Mouse (Mus musculus): ENCODE results near the gene Eif5. TPM values are rescaled to one million over a fixed set of nuclear protein-coding genes. Genes with fewer than 3 reads are reported as not detected.

Eif5 gene
- total and polyA plus RNA-seq, 3 experiments: 201 to 330 (median 276) TPM

- Histone ChIP-seq H3K4me1 (ENCODE audit: control insufficient read depth in 1 of 2, insufficient read depth in 2 of 2, low read length in 2 of 2) (peaks cover 2 to 4% of the 10 kb centered on the region in 2 experiments; a peak in 2 of 4 replicates), H3K27me3 (ENCODE audit: control insufficient read depth in 1 of 2, insufficient read depth in 2 of 2, low read length in 2 of 2) (no peaks in the 10 kb centered on the region)
- DNase-seq (ENCODE audit: low read depth, low spot score): no peak
Observed at GRCm38 (mm10) chr12:111583058-111583457, 45.2 kb downstream of the Eif5 start.

DNA sequence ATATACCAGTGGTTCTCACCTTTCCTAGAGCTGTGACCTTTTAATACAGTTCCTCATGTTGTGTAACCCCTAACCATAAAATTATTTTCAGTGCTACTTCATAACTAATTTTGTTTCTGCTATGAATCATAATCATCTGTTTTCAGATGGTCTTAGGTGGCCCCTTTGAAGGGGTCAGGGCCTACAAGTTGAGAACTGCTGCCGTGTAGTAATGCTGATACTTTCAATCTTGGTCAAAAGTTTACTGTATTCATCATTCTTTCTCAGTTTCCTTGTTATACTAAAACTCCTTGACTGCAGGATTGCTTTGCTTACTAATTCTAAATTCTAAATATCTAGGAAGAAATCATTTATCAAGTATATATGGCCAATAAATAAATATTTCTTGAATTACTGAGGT, 46.6 kb downstream of the Eif5 start:
- Histone ChIP-seq H3K27ac (ENCODE audit: control insufficient read depth, low read depth, low read length) (no peak overlapping the region), H3K79me2 (ENCODE audit: control insufficient read depth, insufficient read depth, low read length, poor library complexity) (peaks cover 69% of the 10 kb centered on the region), H3K4me3 (ENCODE audit: control insufficient read depth in 1 of 2, insufficient read depth in 1 of 2, low read depth in 2 of 2, low read length in 2 of 2) (no peak overlapping the region), H3K27me3 (ENCODE audit: control insufficient read depth in 1 of 2, insufficient read depth in 2 of 2, low read length in 2 of 2) (no peaks in the 10 kb centered on the region), H3K4me1 (ENCODE audit: control insufficient read depth in 1 of 2, insufficient read depth in 2 of 2, low read length in 2 of 2) (peaks cover 2 to 4% of the 10 kb centered on the region in 2 experiments; a peak in 2 of 4 replicates), H3K9me3 (replicated peaks; ENCODE audit: insufficient read depth, low read length) (no peaks in the 10 kb centered on the region), H3K36me3 (ENCODE audit: control insufficient read depth in 1 of 2, insufficient read depth in 2 of 2, low read length in 2 of 2) (peaks cover 0 to 11% of the 10 kb centered on the region in 2 experiments), H3K9ac (ENCODE audit: control insufficient read depth, low read depth, low read length, poor library complexity, severe bottlenecking) (no peak overlapping the region)
- no peak for TF ChIP-seq E2F4 (IDR thresholded peaks at IDR 0.05; ENCODE audit: borderline replicate concordance, low read depth, low read length)
- no peak for DNase-seq (ENCODE audit: low read depth, low spot score)

More at GRCm38 (mm10) chr12:111583058-111583457, 45.2 kb downstream of the Eif5 start:
- no peak overlapping the region for H3K27ac ChIP-seq (ENCODE audit: control insufficient read depth, low read depth, low read length)
- peaks cover 0 to 11% of the 10 kb centered on the region in 2 experiments for H3K36me3 ChIP-seq (ENCODE audit: control insufficient read depth in 1 of 2, insufficient read depth in 2 of 2, low read length in 2 of 2)
- H3K4me3 ChIP-seq (ENCODE audit: control insufficient read depth in 1 of 2, insufficient read depth in 1 of 2, low read depth in 2 of 2, low read length in 2 of 2): no peak overlapping the region
- no peak overlapping the region for H3K9ac ChIP-seq (ENCODE audit: control insufficient read depth, low read depth, low read length, poor library complexity, severe bottlenecking)
- H3K79me2 ChIP-seq (ENCODE audit: control insufficient read depth, insufficient read depth, low read length, poor library complexity): peaks cover 69% of the 10 kb centered on the region
- H3K9me3 ChIP-seq (replicated peaks; ENCODE audit: insufficient read depth, low read length): no peaks in the 10 kb centered on the region
- TF ChIP-seq TAL1 (IDR thresholded peaks at IDR 0.05; ENCODE audit: low read length) (no peak), SMC3 (IDR thresholded peaks at IDR 0.05; ENCODE audit: low read depth, low read length) (no peak), RAD21 (IDR thresholded peaks at IDR 0.05; ENCODE audit: low read depth, low read length) (no peak), MXI1 (IDR thresholded peaks at IDR 0.05; ENCODE audit: low read depth, low read length) (no peak), TBP (IDR thresholded peaks at IDR 0.05; ENCODE audit: low read depth, low read length) (no peak), MYB (IDR thresholded peaks at IDR 0.05; ENCODE audit: low read depth, low read length) (no peak), ZC3H11A (IDR thresholded peaks at IDR 0.05; ENCODE audit: low read depth, low read length) (no peak), CHD2 (IDR thresholded peaks at IDR 0.05; ENCODE audit: low read length) (no peak), EP300 (IDR thresholded peaks at IDR 0.05; ENCODE audit: low read depth in 1 of 2, low read length in 2 of 2) (no peak), POLR2AphosphoS2 (IDR thresholded peaks at IDR 0.05; ENCODE audit: low read length) (no peak), POLR2AphosphoS5 (IDR thresholded peaks at IDR 0.05; ENCODE audit: borderline replicate concordance, low read depth, low read length) (no peak), JUND (IDR thresholded peaks at IDR 0.05; ENCODE audit: low read depth, low read length) (no peak), USF1 (IDR thresholded peaks at IDR 0.05; ENCODE audit: low read depth, low read length) (no peak), ETS1 (IDR thresholded peaks at IDR 0.05; ENCODE audit: low read depth, low read length) (no peak)

- peaks cover 0 to 4% of the 10 kb centered on the region in 2 experiments; a peak in 1 of 4 replicates for H3K4me1 ChIP-seq (ENCODE audit: control insufficient read depth in 1 of 2, insufficient read depth in 2 of 2, low read length in 2 of 2)
- TF ChIP-seq NRF1 (IDR thresholded peaks at IDR 0.05; ENCODE audit: insufficient read depth, low read depth, low read length, poor library complexity, severe bottlenecking) (no peak), MYB (IDR thresholded peaks at IDR 0.05; ENCODE audit: low read depth, low read length) (no peak), MAX (IDR thresholded peaks at IDR 0.05; ENCODE audit: low read length) (no peak), POLR2AphosphoS5 (IDR thresholded peaks at IDR 0.05; ENCODE audit: borderline replicate concordance, low read depth, low read length) (no peak), CTCF (IDR thresholded peaks at IDR 0.05 in 2 of 3, conservative IDR thresholded peaks at IDR 0.05 in 1 of 3; ENCODE audit: control insufficient read depth in 1 of 3, insufficient read depth in 1 of 3, low read depth in 2 of 3, low read length in 3 of 3, poor library complexity in 1 of 3, severe bottlenecking in 1 of 3) (no peak), GATA1 (IDR thresholded peaks at IDR 0.05; ENCODE audit: low read depth, low read length) (no peak), TBP (IDR thresholded peaks at IDR 0.05; ENCODE audit: low read depth, low read length) (no peak), POLR2A (IDR thresholded peaks at IDR 0.05; ENCODE audit: control insufficient read depth in 1 of 2, insufficient read depth in 1 of 2, low read depth in 1 of 2, low read length in 2 of 2, poor library complexity in 1 of 2) (no peak), MEF2A (IDR thresholded peaks at IDR 0.05; ENCODE audit: extremely low read depth, insufficient replicate concordance, low read depth, low read length, poor library complexity, severe bottlenecking) (no peak), GABPA (IDR thresholded peaks at IDR 0.05; ENCODE audit: low read depth, low read length) (no peak), CHD1 (IDR thresholded peaks at IDR 0.05; ENCODE audit: low read depth, low read length) (no peak)
- H3K36me3 ChIP-seq (ENCODE audit: control insufficient read depth in 1 of 2, insufficient read depth in 2 of 2, low read length in 2 of 2): peaks cover 0 to 10% of the 10 kb centered on the region in 2 experiments
Observed at GRCm38 (mm10) chr12:111587252-111587651, 49.4 kb downstream of the Eif5 start.

More at GRCm38 (mm10) chr12:111587252-111587651, 49.4 kb downstream of the Eif5 start:
- Histone ChIP-seq H3K9me3 (replicated peaks; ENCODE audit: insufficient read depth, low read length) (no peaks in the 10 kb centered on the region), H3K27ac (ENCODE audit: control insufficient read depth, low read depth, low read length) (no peak overlapping the region), H3K4me3 (ENCODE audit: control insufficient read depth in 1 of 2, insufficient read depth in 1 of 2, low read depth in 2 of 2, low read length in 2 of 2) (no peak overlapping the region), H3K27me3 (ENCODE audit: control insufficient read depth in 1 of 2, insufficient read depth in 2 of 2, low read length in 2 of 2) (no peaks in the 10 kb centered on the region), H3K79me2 (ENCODE audit: control insufficient read depth, insufficient read depth, low read length, poor library complexity) (peaks cover 55% of the 10 kb centered on the region), H3K9ac (ENCODE audit: control insufficient read depth, low read depth, low read length, poor library complexity, severe bottlenecking) (no peak overlapping the region)
- DNase-seq (ENCODE audit: low read depth, low spot score): no peak
